Mouse (Mus musculus): ENCODE measurements at regions not wholly inside any gene's neighbourhood (a gene's known extent, or its start where the extent isn't known, plus 50 kb on each side); places are given as distances from the start of the nearest gene placed in this dataset.
A peak's percentile ranks its signal among the peaks of the same experiment; 100 is the strongest.

DNA sequence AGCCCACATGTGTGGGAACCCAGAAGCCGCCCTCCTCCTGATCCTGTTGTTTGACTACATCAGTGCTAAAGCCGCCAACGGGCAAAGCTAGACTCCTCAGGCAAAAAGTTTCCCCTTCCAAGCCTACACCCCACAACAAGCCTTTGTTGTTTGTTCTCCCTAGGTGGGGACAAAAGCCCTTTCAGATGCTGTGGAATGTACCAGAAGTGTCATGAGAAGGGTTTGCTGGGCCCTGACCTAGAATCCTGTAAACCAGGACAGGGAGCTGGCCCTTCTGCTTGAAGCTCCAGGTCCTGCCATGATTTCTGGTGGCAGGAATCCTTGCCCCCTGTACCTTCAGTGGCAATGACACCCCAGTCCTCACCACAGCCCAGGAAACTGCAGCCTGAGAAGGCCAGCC lies 69.5 kb upstream of the Epcam start:
- ATAC-seq (ENCODE audit: insufficient number of reproducible peaks, insufficient read depth, low FRiP score, low TSS enrichment, low read depth), result no peak
- H3K9me3 ChIP-seq, result no peaks in the 10 kb centered on the region
- no peaks in the 10 kb centered on the region for H3K36me3 ChIP-seq
- H3K27me3 ChIP-seq, result peaks cover 18% of the 10 kb centered on the region
- H3K9ac ChIP-seq (replicated peaks), result no peak overlapping the region
- H3K27ac ChIP-seq, result no peak overlapping the region
- H3K4me1 ChIP-seq (replicated peaks), result peaks cover 17% of the 10 kb centered on the region
- 66% methylated on average over 3 of the region's 3 CpGs for WGBS
- no peak overlapping the region for H3K4me2 ChIP-seq
- H3K4me3 ChIP-seq (replicated peaks), result no peak overlapping the region

DNA sequence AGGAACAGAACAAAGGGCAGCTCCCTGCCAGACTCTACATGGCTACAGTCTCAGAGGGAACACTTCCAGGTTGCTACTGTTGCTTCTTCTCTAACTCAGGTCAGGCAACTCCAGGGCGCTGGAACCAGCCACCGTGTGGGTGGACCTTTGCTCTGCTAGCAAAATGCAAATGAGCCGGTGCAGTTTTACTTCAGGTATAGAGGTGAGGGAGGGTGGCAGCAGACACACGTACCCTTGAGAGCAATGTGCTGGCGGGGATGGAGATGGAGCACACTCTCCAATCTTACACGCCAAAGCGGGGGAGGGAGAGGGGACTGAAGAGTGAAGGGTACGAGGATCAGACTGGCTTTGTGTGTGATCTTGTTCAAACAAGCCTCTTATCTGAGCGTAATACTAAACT lies 68.8 kb upstream of the Epcam start:
- H3K4me3 ChIP-seq (replicated peaks), result no peak overlapping the region
- WGBS, result 36% methylated on average over 9 of the region's 9 CpGs
- peaks cover 20% of the 10 kb centered on the region for H3K4me1 ChIP-seq (replicated peaks)
- no peak for ATAC-seq (ENCODE audit: insufficient number of reproducible peaks, insufficient read depth, low FRiP score, low TSS enrichment, low read depth)
- no peak overlapping the region for H3K4me2 ChIP-seq
- no peaks in the 10 kb centered on the region for H3K9me3 ChIP-seq
- no peak overlapping the region for H3K27ac ChIP-seq
- no peaks in the 10 kb centered on the region for H3K36me3 ChIP-seq
- H3K9ac ChIP-seq (replicated peaks), result no peak overlapping the region
- H3K27me3 ChIP-seq, result peaks cover 18% of the 10 kb centered on the region

DNA sequence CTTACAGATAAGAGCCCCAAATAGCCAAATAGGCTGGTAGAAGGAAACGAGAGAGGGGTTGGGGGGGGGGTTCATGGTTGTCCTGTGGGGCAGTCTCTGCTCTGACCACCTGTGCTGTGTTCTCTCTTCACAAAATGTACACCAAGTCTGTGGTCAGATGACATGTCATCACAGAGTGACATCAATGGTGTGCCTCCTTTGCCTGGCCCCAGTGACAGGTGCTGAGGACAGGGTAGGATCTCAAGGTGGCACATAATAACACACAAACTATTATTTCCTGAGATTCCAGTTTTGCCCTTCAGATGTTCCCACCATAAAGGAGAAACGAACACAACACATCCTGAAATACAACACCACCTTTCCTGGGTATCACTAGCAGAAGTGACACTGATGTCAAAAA lies 68.3 kb upstream of the Epcam start:
- 19% methylated on average over 2 of the region's 2 CpGs for WGBS
- no peak for ATAC-seq (ENCODE audit: insufficient number of reproducible peaks, insufficient read depth, low FRiP score, low TSS enrichment, low read depth)
- Histone ChIP-seq H3K36me3 (no peaks in the 10 kb centered on the region), H3K9ac (replicated peaks) (no peak overlapping the region), H3K27me3 (peaks cover 18% of the 10 kb centered on the region), H3K4me2 (no peak overlapping the region), H3K4me3 (replicated peaks) (no peak overlapping the region), H3K27ac (no peak overlapping the region), H3K9me3 (no peaks in the 10 kb centered on the region), H3K4me1 (replicated peaks) (peaks cover 20% of the 10 kb centered on the region)

DNA sequence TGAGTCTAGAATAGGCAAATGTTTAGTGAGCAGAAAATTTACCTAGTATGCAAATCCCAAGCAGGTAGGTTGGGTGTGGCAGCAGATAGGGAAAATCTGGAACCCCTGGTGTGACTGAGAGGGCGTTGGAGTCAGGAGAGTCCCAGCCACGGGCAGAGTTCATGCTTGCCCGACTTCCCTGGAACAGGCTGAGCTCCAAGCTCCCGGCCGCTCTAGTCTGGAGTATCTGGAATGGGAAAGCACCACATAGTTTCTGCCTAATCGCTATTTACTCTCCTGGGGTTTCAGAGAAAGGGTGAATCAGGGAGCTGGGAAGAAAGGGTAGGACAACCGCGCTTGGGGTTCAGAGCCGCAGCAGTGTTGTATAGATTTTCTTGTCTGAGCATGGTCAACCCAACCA lies 65.8 kb upstream of the Epcam start:
- no peaks in the 10 kb centered on the region for H3K9me3 ChIP-seq
- H3K4me3 ChIP-seq (replicated peaks), result no peak overlapping the region
- whole genome bisulfite sequencing, result 86% methylated on average over 9 of the region's 9 CpGs
- no peak overlapping the region for H3K9ac ChIP-seq (replicated peaks)
- no peak for ATAC-seq (ENCODE audit: insufficient number of reproducible peaks, insufficient read depth, low FRiP score, low TSS enrichment, low read depth)
- peaks cover 20% of the 10 kb centered on the region for H3K4me1 ChIP-seq (replicated peaks)
- H3K4me2 ChIP-seq, result no peak overlapping the region
- H3K27me3 ChIP-seq, result peaks cover 18% of the 10 kb centered on the region
- no peak overlapping the region for H3K27ac ChIP-seq
- no peaks in the 10 kb centered on the region for H3K36me3 ChIP-seq

DNA sequence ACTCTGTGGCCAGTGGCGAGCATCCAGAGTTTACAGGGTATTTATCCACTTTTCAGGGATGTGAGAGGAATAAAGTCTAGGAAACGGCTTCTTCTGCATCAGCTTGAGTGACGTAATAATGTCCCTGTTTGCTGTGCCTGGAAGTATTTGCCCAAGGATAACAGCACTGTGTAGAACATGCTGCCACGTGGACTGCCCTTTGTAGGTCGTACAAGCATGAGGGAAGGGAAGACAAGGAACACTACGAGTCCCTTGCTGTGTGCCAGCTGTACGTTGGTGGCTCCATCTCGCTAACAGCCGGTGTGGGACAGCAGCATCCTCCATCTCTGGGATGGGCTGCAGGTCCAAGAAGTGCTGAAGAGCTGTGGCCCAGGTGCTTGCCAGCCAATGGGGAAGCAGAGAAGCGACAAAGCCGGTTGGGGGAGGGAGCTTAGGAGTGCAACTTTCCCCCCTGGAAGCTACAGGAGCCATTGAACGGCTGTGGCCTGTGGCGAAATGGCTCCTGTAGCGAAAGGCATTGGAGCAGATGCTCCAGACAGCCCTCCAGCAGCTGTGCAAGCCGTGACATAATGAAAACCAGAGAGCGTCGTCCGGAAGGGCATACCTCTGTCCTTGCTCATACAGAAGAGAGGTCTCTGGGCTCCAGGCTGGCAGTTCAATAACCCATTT lies 65.0 kb upstream of the Epcam start:
- Histone ChIP-seq H3K27me3 (peaks cover 18% of the 10 kb centered on the region), H3K27ac (0 out of 2 replicates have a peak overlapping the region, but pooled peaks have one; percentile 8), H3K4me3 (replicated peaks) (peak overlapping the region; percentile 24), H3K4me2 (peak overlapping the region; percentile 54), H3K36me3 (no peaks in the 10 kb centered on the region), H3K4me1 (replicated peaks) (peaks cover 20% of the 10 kb centered on the region), H3K9me3 (no peaks in the 10 kb centered on the region), H3K9ac (replicated peaks) (no peak overlapping the region)
- WGBS, result 38% methylated on average over 18 of the region's 18 CpGs
- 0 out of 2 replicates have a peak, but pooled peaks have one; percentile 63 for ATAC-seq (ENCODE audit: insufficient number of reproducible peaks, insufficient read depth, low FRiP score, low TSS enrichment, low read depth)

DNA sequence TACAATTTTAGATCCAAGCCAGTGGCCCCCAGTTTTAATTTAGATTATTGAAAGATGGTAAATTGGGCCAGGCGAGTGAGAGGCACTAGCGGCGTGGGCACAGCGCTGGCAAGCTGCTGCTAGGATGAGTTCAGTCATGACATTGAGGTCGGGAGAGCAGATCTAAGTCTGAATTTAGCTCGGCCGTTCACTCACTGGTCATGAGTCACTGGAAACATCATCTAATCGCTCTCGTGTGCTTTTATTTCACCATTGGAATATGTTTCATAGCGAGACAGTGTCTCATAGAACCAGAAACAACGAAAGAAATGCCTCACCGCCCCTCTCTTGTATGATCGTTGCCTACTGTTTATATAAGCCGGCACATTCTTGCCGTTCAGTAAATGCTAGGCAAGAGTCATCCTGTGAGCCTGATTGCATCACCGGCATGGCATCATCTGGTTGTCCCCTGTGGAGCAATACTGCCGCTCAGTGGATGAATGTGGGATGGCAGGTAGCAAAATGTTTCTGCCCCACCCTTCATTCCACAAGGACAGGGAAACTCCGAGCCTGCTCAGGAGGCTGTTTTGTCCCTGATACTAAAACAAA lies 64.3 kb upstream of the Epcam start:
- Histone ChIP-seq H3K27ac (0 out of 2 replicates have a peak overlapping the region, but pooled peaks have one; percentile 8), H3K9me3 (no peaks in the 10 kb centered on the region), H3K4me2 (peak overlapping the region; percentile 54), H3K36me3 (no peaks in the 10 kb centered on the region), H3K9ac (replicated peaks) (no peak overlapping the region), H3K27me3 (peaks cover 16% of the 10 kb centered on the region), H3K4me3 (replicated peaks) (peak overlapping the region; percentile 24), H3K4me1 (replicated peaks) (peaks cover 20% of the 10 kb centered on the region)
- WGBS, result 9% methylated on average over 18 of the region's 18 CpGs
- ATAC-seq (ENCODE audit: insufficient number of reproducible peaks, insufficient read depth, low FRiP score, low TSS enrichment, low read depth), result 0 out of 2 replicates have a peak, but pooled peaks have one; percentile 21

DNA sequence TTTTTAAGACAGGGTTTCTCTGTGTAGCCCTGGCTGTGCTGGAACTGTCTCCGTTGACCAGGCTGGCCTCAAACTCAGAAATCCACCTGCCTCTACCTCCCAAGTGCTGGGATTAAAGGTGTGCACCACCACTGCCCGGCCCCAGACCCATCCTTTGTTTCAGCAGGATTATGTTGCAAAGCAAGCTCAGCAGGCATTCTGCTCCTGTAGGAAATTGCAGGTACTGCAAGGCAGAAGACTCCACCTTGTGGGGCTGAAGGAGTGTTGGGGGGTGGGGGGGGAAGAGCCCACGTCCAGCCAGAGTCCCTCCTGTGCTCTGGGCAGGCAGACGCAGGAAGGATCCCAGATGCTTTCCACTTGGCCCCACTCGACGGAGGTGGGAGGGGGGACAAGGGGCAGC lies 52.2 kb upstream of the Epcam start:
- WGBS, result 61% methylated on average over 6 of the region's 6 CpGs

DNA sequence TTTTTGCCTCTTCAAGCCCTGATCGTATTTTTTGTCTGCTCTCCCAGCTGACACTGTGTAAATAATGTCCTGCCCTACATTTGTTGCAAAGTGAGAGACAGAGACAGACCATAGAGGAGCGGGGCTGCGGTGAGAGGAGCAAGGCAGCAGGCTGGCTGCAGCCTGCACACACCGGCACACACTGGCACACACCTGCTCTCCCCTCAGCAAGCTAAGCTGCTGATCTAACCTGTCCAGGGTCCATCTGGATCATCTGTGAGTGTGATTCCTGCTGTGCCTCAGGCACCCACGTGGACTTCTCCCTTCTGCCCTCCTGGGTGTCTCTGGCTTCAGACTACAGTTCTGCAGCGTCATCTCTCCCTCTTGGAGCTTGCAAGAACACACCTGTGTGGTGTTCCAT lies 50.4 kb upstream of the Epcam start:
- Histone ChIP-seq H3K4me2 (no peak overlapping the region), H3K36me3 (no peaks in the 10 kb centered on the region), H3K9me3 (peaks cover 10% of the 10 kb centered on the region), H3K27me3 (no peaks in the 10 kb centered on the region; the same call in 1 of the 2 replicates), H3K4me3 (replicated peaks) (no peak overlapping the region), H3K9ac (replicated peaks) (no peak overlapping the region), H3K4me1 (replicated peaks) (no peaks in the 10 kb centered on the region), H3K27ac (no peak overlapping the region)
- no peak for ATAC-seq (ENCODE audit: insufficient number of reproducible peaks, insufficient read depth, low FRiP score, low TSS enrichment, low read depth)
- WGBS, result 60% methylated on average over 6 of the region's 6 CpGs

More for the DNA sequence above, 52.2 kb upstream of the Epcam start:
- Histone ChIP-seq H3K4me3 (replicated peaks) (no peak overlapping the region), H3K4me1 (replicated peaks) (no peaks in the 10 kb centered on the region), H3K4me2 (no peak overlapping the region), H3K27ac (no peak overlapping the region), H3K9ac (replicated peaks) (no peak overlapping the region), H3K36me3 (no peaks in the 10 kb centered on the region), H3K9me3 (peaks cover 16% of the 10 kb centered on the region), H3K27me3 (no peaks in the 10 kb centered on the region; the same call in 1 of the 2 replicates)
- ATAC-seq (ENCODE audit: insufficient number of reproducible peaks, insufficient read depth, low FRiP score, low TSS enrichment, low read depth), result no peak
